Mouse (Mus musculus): ENCODE results near the gene Commd2. TPM values are rescaled to one million over a fixed set of nuclear protein-coding genes. Genes with fewer than 3 reads are reported as not detected.

Commd2 gene
- polyA plus RNA-seq, 1 experiment: 1.2 TPM

- Histone ChIP-seq H3K4me1 (ENCODE audit: control insufficient read depth) (no peaks in the 10 kb centered on the region), H3K36me3 (ENCODE audit: control insufficient read depth) (no peaks in the 10 kb centered on the region), H3K27me3 (ENCODE audit: control insufficient read depth) (no peaks in the 10 kb centered on the region), H3K4me3 (replicated peaks) (no peak overlapping the region), H3K9me3 (ENCODE audit: control insufficient read depth, low read length) (no peaks in the 10 kb centered on the region)
- TF ChIP-seq GATA1 (IDR thresholded peaks at IDR 0.05; ENCODE audit: low read length) (no peak), TAL1 (IDR thresholded peaks at IDR 0.05; ENCODE audit: low read length) (no peak)
Observed at GRCm38 (mm10) chr3:57626954-57627513, 24.5 kb downstream of the Commd2 start.

GRCm38 (mm10) chr3:57625275-57625997 lies 26.1 kb downstream of the Commd2 start:
- TF ChIP-seq GATA1 (IDR thresholded peaks at IDR 0.05; ENCODE audit: low read length) (no peak), TAL1 (IDR thresholded peaks at IDR 0.05; ENCODE audit: low read length) (no peak)
- Histone ChIP-seq H3K36me3 (ENCODE audit: control insufficient read depth) (no peaks in the 10 kb centered on the region), H3K4me1 (ENCODE audit: control insufficient read depth) (no peaks in the 10 kb centered on the region), H3K4me3 (replicated peaks) (no peak overlapping the region), H3K9me3 (ENCODE audit: control insufficient read depth, low read length) (no peaks in the 10 kb centered on the region), H3K27me3 (ENCODE audit: control insufficient read depth) (no peaks in the 10 kb centered on the region)

- no peaks in the 10 kb centered on the region for H3K4me1 ChIP-seq (ENCODE audit: control insufficient read depth)
- TF ChIP-seq GATA1 (IDR thresholded peaks at IDR 0.05; ENCODE audit: low read length): no peak
- TF ChIP-seq TAL1 (IDR thresholded peaks at IDR 0.05; ENCODE audit: low read length): no peak
- H3K4me3 ChIP-seq (replicated peaks): no peak overlapping the region
- H3K9me3 ChIP-seq (ENCODE audit: control insufficient read depth, low read length): no peaks in the 10 kb centered on the region
- H3K36me3 ChIP-seq (ENCODE audit: control insufficient read depth): no peaks in the 10 kb centered on the region
- H3K27me3 ChIP-seq (ENCODE audit: control insufficient read depth): no peaks in the 10 kb centered on the region
Observed at GRCm38 (mm10) chr3:57619718-57620117, 31.8 kb downstream of the Commd2 start.

GRCm38 (mm10) chr3:57615652-57616051 lies 35.9 kb downstream of the Commd2 start:
- Histone ChIP-seq H3K9me3 (ENCODE audit: control insufficient read depth, low read length) (no peaks in the 10 kb centered on the region), H3K36me3 (ENCODE audit: control insufficient read depth) (no peaks in the 10 kb centered on the region), H3K4me1 (ENCODE audit: control insufficient read depth) (no peaks in the 10 kb centered on the region), H3K27me3 (ENCODE audit: control insufficient read depth) (no peaks in the 10 kb centered on the region), H3K4me3 (replicated peaks) (no peak overlapping the region)
- no peak for TF ChIP-seq GATA1 (IDR thresholded peaks at IDR 0.05; ENCODE audit: low read length)
- no peak for TF ChIP-seq TAL1 (IDR thresholded peaks at IDR 0.05; ENCODE audit: low read length)

GRCm38 (mm10) chr3:57612430-57612997 lies 39.0 kb downstream of the Commd2 start:
- Histone ChIP-seq H3K4me3 (replicated peaks) (no peak overlapping the region), H3K36me3 (ENCODE audit: control insufficient read depth) (no peaks in the 10 kb centered on the region)
- TF ChIP-seq GATA1 (IDR thresholded peaks at IDR 0.05; ENCODE audit: low read length) (no peak), TAL1 (IDR thresholded peaks at IDR 0.05; ENCODE audit: low read length) (no peak)

GRCm38 (mm10) chr3:57611776-57612175 lies 39.7 kb downstream of the Commd2 start:
- TF ChIP-seq TAL1 (IDR thresholded peaks at IDR 0.05; ENCODE audit: low read length): no peak
- no peak for TF ChIP-seq GATA1 (IDR thresholded peaks at IDR 0.05; ENCODE audit: low read length)
- H3K4me1 ChIP-seq (ENCODE audit: control insufficient read depth): no peaks in the 10 kb centered on the region
- H3K4me3 ChIP-seq (replicated peaks): no peak overlapping the region
- no peaks in the 10 kb centered on the region for H3K27me3 ChIP-seq (ENCODE audit: control insufficient read depth)
- H3K9me3 ChIP-seq (ENCODE audit: control insufficient read depth, low read length): no peaks in the 10 kb centered on the region
- H3K36me3 ChIP-seq (ENCODE audit: control insufficient read depth): no peaks in the 10 kb centered on the region

More at GRCm38 (mm10) chr3:57612430-57612997, 39.0 kb downstream of the Commd2 start:
- no peaks in the 10 kb centered on the region for H3K9me3 ChIP-seq (ENCODE audit: control insufficient read depth, low read length)
- no peaks in the 10 kb centered on the region for H3K4me1 ChIP-seq (ENCODE audit: control insufficient read depth)
- no peaks in the 10 kb centered on the region for H3K27me3 ChIP-seq (ENCODE audit: control insufficient read depth)

GRCm38 (mm10) chr3:57604618-57605015 lies 46.9 kb downstream of the Commd2 start:
- no peaks in the 10 kb centered on the region for H3K27me3 ChIP-seq (ENCODE audit: control insufficient read depth)
- no peaks in the 10 kb centered on the region for H3K9me3 ChIP-seq (ENCODE audit: control insufficient read depth, low read length)
- TF ChIP-seq TAL1 (IDR thresholded peaks at IDR 0.05; ENCODE audit: low read length): no peak
- H3K4me3 ChIP-seq (replicated peaks): no peak overlapping the region
- H3K4me1 ChIP-seq (ENCODE audit: control insufficient read depth): no peaks in the 10 kb centered on the region
- no peaks in the 10 kb centered on the region for H3K36me3 ChIP-seq (ENCODE audit: control insufficient read depth)

- TF ChIP-seq GATA1 (IDR thresholded peaks at IDR 0.05; ENCODE audit: low read length): no peak
- no peak for TF ChIP-seq TAL1 (IDR thresholded peaks at IDR 0.05; ENCODE audit: low read length)
Observed at GRCm38 (mm10) chr3:57603891-57604617, 47.5 kb downstream of the Commd2 start.

GRCm38 (mm10) chr3:57602610-57603009 lies 48.9 kb downstream of the Commd2 start:
- TF ChIP-seq TAL1 (IDR thresholded peaks at IDR 0.05; ENCODE audit: low read length): no peak
- no peak for TF ChIP-seq GATA1 (IDR thresholded peaks at IDR 0.05; ENCODE audit: low read length)
- Histone ChIP-seq H3K36me3 (ENCODE audit: control insufficient read depth) (no peaks in the 10 kb centered on the region), H3K9me3 (ENCODE audit: control insufficient read depth, low read length) (no peaks in the 10 kb centered on the region), H3K4me1 (ENCODE audit: control insufficient read depth) (no peaks in the 10 kb centered on the region), H3K4me3 (replicated peaks) (no peak overlapping the region), H3K27me3 (ENCODE audit: control insufficient read depth) (no peaks in the 10 kb centered on the region)

More at GRCm38 (mm10) chr3:57603891-57604617, 47.5 kb downstream of the Commd2 start:
- Histone ChIP-seq H3K9me3 (ENCODE audit: control insufficient read depth, low read length) (no peaks in the 10 kb centered on the region), H3K27me3 (ENCODE audit: control insufficient read depth) (no peaks in the 10 kb centered on the region), H3K4me3 (replicated peaks) (no peak overlapping the region), H3K4me1 (ENCODE audit: control insufficient read depth) (no peaks in the 10 kb centered on the region), H3K36me3 (ENCODE audit: control insufficient read depth) (no peaks in the 10 kb centered on the region)

Data from erythroblast, embryonic 14.5 days (primary cell).